Mouse (Mus musculus) ES-Bruce4 (cell line): Measurements from ENCODE around the gene Cmip.

Experiments
- CTCF ChIP-seq: IDR thresholded peaks from one replicate; pipeline ENCODE4 v1.8.1; 2011; ENCODE audit warnings: low read depth, low read length
- EP300 ChIP-seq: IDR thresholded peaks from 2 replicates; pipeline ENCODE4 v1.6.1; 2011; ENCODE audit warnings: low read depth, low read length; ENCODE audit not compliant: insufficient read depth
- POLR2A ChIP-seq: IDR thresholded peaks from one replicate; pipeline ENCODE4 v1.8.1; 2011; ENCODE audit warnings: low read length; ENCODE audit not compliant: insufficient read depth

DNA sequence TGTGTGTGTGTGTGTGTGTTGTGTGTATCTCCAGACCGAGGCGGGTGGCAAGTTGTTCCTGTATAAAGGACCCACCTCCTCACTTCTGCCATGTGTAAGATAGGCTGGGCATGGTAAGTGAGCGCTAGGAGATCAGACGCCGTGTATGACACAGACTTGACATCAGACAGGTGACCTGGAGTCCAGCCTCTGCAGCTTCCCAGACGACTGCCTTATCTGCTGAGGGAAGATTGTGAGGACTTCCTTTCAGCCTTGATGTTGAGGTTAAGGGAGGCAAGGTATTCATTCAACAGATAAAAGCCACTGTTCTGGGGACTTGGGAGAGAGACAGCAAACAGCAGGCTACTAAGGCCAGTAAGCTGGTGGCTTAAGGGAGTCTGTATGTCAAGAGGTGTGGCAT is 6.6 kb downstream of the Cmip start:
- no peak for TF ChIP-seq CTCF
- TF ChIP-seq EP300: no peak
- TF ChIP-seq POLR2A: no peak
